Mouse (Mus musculus) spleen, adult 2 months (tissue): ENCODE measurements around the gene Sec22c. TPM values are rescaled to one million over a fixed set of nuclear protein-coding genes. Genes with fewer than 3 reads are reported as not detected.

Source experiments
- DNase-seq, 2 experiments: peaks; one replicate each; pipeline versions ENCODE4 v3.0.0 to v3.0.0-alpha.2; 2012 to 2021; ENCODE audit warnings: low spot score in 2 of 2, low read depth in 1 of 2
- H3K27ac ChIP-seq: fragments of 200-500 bp; 2 replicates; pipeline ENCODE4 v1.5.1; 2012; ENCODE audit warnings: low read length, inconsistent platforms; ENCODE audit not compliant: insufficient read depth
- H3K27me3 ChIP-seq: fragments of 200-500 bp; 2 replicates; pipeline ENCODE4 v1.6.1; 2012; ENCODE audit warnings: mild to moderate bottlenecking, moderate library complexity, low read length, inconsistent platforms; ENCODE audit not compliant: control insufficient read depth, insufficient read depth
- H3K36me3 ChIP-seq: fragments of 200-500 bp; 2 replicates; pipeline ENCODE4 v1.6.1; 2012; ENCODE audit warnings: mild to moderate bottlenecking, low read length, inconsistent platforms; ENCODE audit not compliant: control insufficient read depth, insufficient read depth
- H3K4me1 ChIP-seq: fragments of 200-500 bp; 2 replicates; pipeline ENCODE4 v1.6.1; 2011; ENCODE audit warnings: inconsistent platforms; ENCODE audit not compliant: control insufficient read depth, insufficient read depth, insufficient read length
- H3K4me3 ChIP-seq: fragments of 200-500 bp; 2 replicates; pipeline ENCODE4 v1.5.1; 2011; ENCODE audit warnings: mild to moderate bottlenecking, inconsistent platforms; ENCODE audit not compliant: insufficient read depth, insufficient read length; ENCODE audit errors: extremely low read depth
- CTCF ChIP-seq: fragments of 200-500 bp; IDR thresholded peaks from 2 replicates; pipeline ENCODE4 v1.5.1; 2011; ENCODE audit warnings: mild to moderate bottlenecking, inconsistent platforms; ENCODE audit not compliant: insufficient read depth, insufficient read length, insufficient replicate concordance; ENCODE audit errors: extremely low read depth
- POLR2A ChIP-seq: fragments of 200-500 bp; IDR thresholded peaks from 2 replicates; pipeline ENCODE4 v1.6.1; 2011; ENCODE audit warnings: low read depth, low read length, inconsistent platforms
- WGBS: fragments of 180-500 bp; shearing (Covaris S2); methylation state at CpG from one replicate; pipeline ENCODE4 v1.1.7; 2018; 5-methylcytosine and 5-hydroxymethylcytosine counted together
- polyA plus RNA-seq: library from polyadenylated mRNA; depleted of rRNA; stranded (reverse); fragments of >200 nt; gene quantifications from 2 replicates; pipeline ENCODE4 v1.2.3, GENCODE M21; 2012

The Sec22c gene
- polyA plus RNA-seq, 1 experiment, result 10.0 TPM

- no peaks in the 10 kb centered on the region for H3K27me3 ChIP-seq
- H3K27ac ChIP-seq, result no peak overlapping the region
- no peak for DNase-seq
- H3K36me3 ChIP-seq, result peaks cover 3% of the 10 kb centered on the region
- 71% methylated on average over 7 of the region's 7 CpGs for WGBS
- H3K4me3 ChIP-seq, result no peak overlapping the region
- peaks cover 10% of the 10 kb centered on the region; the same call in 1 of the 2 replicates for H3K4me1 ChIP-seq
- no peak for TF ChIP-seq CTCF
- no peak for TF ChIP-seq POLR2A
These were observed 3.5 kb upstream of the Sec22c start for GRCm38 (mm10) chr9:121708506-121709486.

DNA sequence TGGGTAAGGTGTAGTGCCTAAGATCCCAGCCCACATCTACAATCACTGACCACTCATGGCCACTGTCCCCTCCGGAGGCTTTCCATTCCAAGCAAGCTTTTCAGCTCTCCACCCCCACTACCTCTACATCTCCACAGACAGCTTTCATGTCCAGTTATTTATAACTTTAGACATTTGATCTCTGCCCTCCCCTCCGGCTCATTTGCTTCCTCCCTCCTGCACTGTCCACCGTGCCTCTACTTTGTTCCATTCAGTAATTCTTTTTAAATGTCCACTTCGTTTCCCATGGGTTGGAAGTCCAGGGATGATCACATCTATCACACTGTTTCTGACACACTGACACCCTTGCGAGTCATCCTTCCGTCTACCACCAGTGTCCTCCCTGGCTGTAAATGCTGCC lies 2.5 kb upstream of the Sec22c start:
- Histone ChIP-seq H3K27me3 (no peaks in the 10 kb centered on the region), H3K4me1 (peaks cover 10% of the 10 kb centered on the region; the same call in 1 of the 2 replicates), H3K36me3 (peaks cover 3% of the 10 kb centered on the region), H3K27ac (no peak overlapping the region), H3K4me3 (no peak overlapping the region)
- DNase-seq, result no peak
- 85% methylated on average over 6 of the region's 6 CpGs for WGBS
- TF ChIP-seq POLR2A, result no peak
- no peak for TF ChIP-seq CTCF

DNA sequence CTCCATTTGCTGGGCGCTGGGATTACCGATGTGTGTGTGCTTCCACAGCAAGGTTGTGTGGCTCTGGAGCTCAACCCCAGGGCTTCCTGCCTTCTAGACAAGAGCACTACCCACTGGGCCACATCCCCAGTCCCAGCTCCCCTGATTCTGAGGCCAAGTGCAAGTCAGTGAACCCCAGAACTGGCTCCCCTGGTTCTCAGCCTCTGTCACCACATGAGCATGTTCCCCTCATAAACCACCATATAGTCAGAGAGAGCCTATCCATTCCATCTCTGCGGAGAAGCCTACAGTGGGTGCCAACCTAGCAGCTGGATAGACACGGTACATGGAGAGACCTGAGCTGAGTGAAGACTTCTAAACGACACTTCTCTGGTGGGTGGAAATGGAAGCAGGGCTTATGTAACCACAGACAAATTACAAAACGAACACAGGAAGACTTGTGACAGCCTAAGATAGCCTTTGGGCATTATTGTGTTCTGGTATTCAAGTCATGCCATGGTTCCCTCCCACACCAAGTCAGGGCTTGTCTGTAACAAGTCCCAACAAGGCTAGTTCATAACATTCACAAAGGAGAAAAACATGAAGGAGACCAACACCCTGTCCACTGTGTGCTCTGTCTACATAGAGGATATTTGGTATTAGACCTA lies 862 bp upstream of the Sec22c start:
- no peak for DNase-seq
- Histone ChIP-seq H3K27ac (peak overlapping the region; percentile 91), H3K36me3 (no peaks in the 10 kb centered on the region), H3K4me1 (peaks cover 10% of the 10 kb centered on the region; the same call in 1 of the 2 replicates), H3K27me3 (no peaks in the 10 kb centered on the region), H3K4me3 (no peak overlapping the region)
- no peak for TF ChIP-seq POLR2A
- TF ChIP-seq CTCF, result no peak
- WGBS, result 59% methylated on average over 6 of the region's 6 CpGs

DNA sequence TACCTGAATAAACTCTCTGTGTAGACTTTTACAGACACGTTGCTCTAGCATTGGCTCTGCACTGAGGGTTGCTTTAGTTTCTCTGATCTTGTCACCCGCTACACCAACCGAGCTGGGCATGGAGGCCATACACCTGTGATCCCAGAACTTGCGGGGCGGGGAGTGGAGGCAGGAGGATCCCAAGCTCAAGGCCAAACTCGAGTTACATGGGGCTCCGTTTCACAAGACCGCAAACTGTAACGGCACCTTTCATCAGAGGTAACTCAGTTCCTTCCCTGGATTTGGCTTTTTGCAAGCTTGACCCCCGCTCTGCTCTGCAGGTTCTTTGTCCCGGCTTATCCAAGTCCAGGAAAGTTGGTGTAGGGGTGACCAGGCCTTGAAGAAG lies 1.0 kb downstream of the Sec22c start:
- Histone ChIP-seq H3K27me3 (no peaks in the 10 kb centered on the region), H3K27ac (no peak overlapping the region), H3K4me1 (peaks cover 10% of the 10 kb centered on the region; the same call in 1 of the 2 replicates), H3K4me3 (peak overlapping the region; percentile 80), H3K36me3 (no peaks in the 10 kb centered on the region)
- 43% methylated on average over 11 of the region's 11 CpGs for WGBS
- no peak for TF ChIP-seq POLR2A
- TF ChIP-seq CTCF, result no peak
- no peak for DNase-seq

DNA sequence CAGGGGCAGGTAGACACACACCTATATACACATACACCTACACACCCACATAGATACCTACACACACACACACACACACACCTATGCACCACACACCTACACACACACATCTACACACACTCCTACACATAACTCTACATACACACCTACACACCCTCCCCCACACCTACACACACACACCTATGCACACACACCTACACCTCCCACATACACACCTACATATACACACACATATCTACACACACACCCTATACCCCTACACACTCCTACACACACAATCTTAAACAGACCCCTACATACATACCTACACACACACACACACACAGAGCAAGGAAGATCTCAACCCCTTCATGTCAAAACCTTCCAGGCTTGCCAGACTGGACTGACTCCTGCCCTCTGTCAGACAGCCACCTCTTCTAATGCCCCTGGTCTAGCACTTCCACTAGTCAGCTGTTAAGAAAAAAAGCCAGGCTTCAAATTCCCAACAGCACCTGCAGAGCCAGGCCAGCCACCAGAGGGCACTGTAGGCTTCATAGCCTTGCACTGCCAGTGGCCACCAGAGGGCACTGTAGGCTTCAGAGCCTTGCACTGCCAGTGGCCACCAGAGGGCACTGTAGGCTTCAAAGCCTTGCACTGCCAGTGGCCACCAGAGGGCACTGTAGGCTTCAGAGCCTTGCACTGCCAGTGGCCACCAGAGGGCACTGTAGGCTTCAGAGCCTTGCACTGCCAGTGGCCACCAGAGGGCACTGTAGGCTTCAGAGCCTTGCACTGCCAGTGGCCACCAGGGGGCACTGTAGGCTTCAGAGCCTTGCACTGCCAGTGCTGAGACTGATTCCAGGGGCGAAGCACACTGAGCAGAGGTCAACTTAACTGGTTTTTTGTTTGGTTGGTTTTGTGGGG lies 7.9 kb downstream of the Sec22c start:
- Histone ChIP-seq H3K27ac (0 out of 2 replicates have a peak overlapping the region, but pooled peaks have one; percentile 24), H3K4me3 (no peak overlapping the region), H3K27me3 (no peaks in the 10 kb centered on the region), H3K36me3 (peaks cover 1% of the 10 kb centered on the region; the same call in 1 of the 2 replicates), H3K4me1 (no peaks in the 10 kb centered on the region)
- TF ChIP-seq POLR2A (no peak), CTCF (peak; percentile 73)
- peak in 1 of 2 experiments; percentile 32 for DNase-seq
- WGBS, result 94% methylated on average over 1 of the region's 1 CpGs

DNA sequence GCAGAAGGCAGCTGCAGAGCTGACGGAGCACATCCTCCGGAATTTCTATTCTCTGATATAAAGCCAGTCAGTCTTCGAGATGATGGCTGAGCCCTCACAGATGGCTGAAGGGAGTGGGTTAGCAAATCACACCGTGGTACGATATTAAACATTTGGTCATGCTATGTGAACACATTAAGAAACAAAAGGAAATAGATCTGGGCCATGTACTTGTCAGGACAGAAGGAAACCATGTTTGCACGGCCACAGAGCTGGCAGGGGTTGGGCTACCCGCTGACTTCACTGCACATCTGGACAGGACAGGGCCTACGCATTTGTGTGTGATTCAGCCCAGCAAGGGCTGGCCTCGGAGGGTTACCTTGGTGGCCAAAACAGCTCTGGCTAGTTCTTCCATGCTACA lies 8.7 kb downstream of the Sec22c start:
- 98% methylated on average over 9 of the region's 9 CpGs for WGBS
- H3K36me3 ChIP-seq, result peaks cover 1% of the 10 kb centered on the region; the same call in 1 of the 2 replicates
- H3K4me3 ChIP-seq, result no peak overlapping the region
- H3K27ac ChIP-seq, result no peak overlapping the region
- H3K4me1 ChIP-seq, result no peaks in the 10 kb centered on the region
- DNase-seq, result no peak
- TF ChIP-seq POLR2A (no peak), CTCF (no peak)
- H3K27me3 ChIP-seq, result no peaks in the 10 kb centered on the region
